Mouse (Mus musculus): Measurements from ENCODE around the gene Slc4a11. TPM values are rescaled to one million over a fixed set of nuclear protein-coding genes. Genes with fewer than 3 reads are reported as not detected.
A peak's percentile ranks its signal among the peaks of the same experiment; 100 is the strongest.

The Slc4a11 gene
- polyA plus RNA-seq, 1 experiment, result 13.6 TPM

DNA sequence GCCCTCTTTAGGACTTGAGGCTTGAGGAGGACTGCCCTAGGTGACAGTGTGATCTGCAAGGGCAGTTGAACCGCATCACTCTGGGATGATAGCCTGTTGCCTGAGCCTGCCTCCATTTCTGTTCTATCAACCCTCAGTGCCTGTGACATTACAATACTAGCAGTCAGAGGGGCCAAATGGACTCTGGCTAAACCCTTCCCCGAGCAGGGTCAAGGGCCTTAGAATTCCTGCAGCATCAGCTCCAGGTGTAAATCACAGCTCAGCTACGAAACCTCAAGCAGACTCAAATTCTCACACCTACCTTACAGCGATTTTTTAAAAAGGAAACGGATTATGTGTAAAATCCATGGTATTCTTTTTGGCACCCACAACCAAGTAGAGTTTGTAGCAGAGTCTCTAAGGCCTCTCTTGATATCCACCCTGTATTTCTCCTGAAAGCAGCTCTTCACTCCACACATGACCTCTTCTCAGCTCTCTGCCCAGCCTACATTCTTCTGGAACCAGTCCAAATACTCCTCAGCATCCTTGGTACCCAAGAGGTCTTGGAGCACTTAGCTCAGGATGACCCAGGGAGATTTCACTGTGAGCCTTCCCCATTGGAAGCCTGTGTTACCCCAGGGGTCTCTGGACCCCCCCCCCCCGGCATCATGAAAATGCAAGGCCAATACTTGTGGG is 55.8 kb downstream of the Slc4a11 start:
- no peak for DNase-seq
- TF ChIP-seq CTCF (IDR thresholded peaks at IDR 0.05; ENCODE audit: borderline replicate concordance, control insufficient read depth, extremely low read depth, insufficient read depth, low read length, poor library complexity) (no peak), POLR2A (IDR thresholded peaks at IDR 0.05; ENCODE audit: control insufficient read depth, extremely low read depth, insufficient read depth, low read length, poor library complexity) (no peak)
- no peak overlapping the region for H3K27ac ChIP-seq (ENCODE audit: control insufficient read depth, insufficient read depth, low read length)
- H3K36me3 ChIP-seq (ENCODE audit: control insufficient read depth, insufficient read depth, low read length), result no peaks in the 10 kb centered on the region
- H3K4me1 ChIP-seq (replicated peaks; ENCODE audit: control insufficient read depth, insufficient read depth, low read length), result peaks cover 6% of the 10 kb centered on the region
- WGBS, result 85% methylated on average over 6 of the region's 6 CpGs
- no peaks in the 10 kb centered on the region for H3K27me3 ChIP-seq (ENCODE audit: control insufficient read depth, insufficient read depth, low read length)
- H3K4me3 ChIP-seq (ENCODE audit: control insufficient read depth, insufficient read depth, low read length), result no peak overlapping the region

- peaks cover 24% of the 10 kb centered on the region for H3K4me1 ChIP-seq (replicated peaks; ENCODE audit: control insufficient read depth, insufficient read depth, low read length)
- 97% methylated on average over 6 of the region's 6 CpGs for WGBS
- no peak overlapping the region for H3K27ac ChIP-seq (ENCODE audit: control insufficient read depth, insufficient read depth, low read length)
- TF ChIP-seq POLR2A (IDR thresholded peaks at IDR 0.05; ENCODE audit: control insufficient read depth, extremely low read depth, insufficient read depth, low read length, poor library complexity), result no peak
- TF ChIP-seq CTCF (IDR thresholded peaks at IDR 0.05; ENCODE audit: borderline replicate concordance, control insufficient read depth, extremely low read depth, insufficient read depth, low read length, poor library complexity), result no peak
- no peaks in the 10 kb centered on the region for H3K27me3 ChIP-seq (ENCODE audit: control insufficient read depth, insufficient read depth, low read length)
- H3K36me3 ChIP-seq (ENCODE audit: control insufficient read depth, insufficient read depth, low read length), result no peaks in the 10 kb centered on the region
- DNase-seq, result no peak
- H3K4me3 ChIP-seq (ENCODE audit: control insufficient read depth, insufficient read depth, low read length), result no peak overlapping the region
Measured at GRCm38 (mm10) chr2:130639276-130639675, 58.0 kb downstream of the Slc4a11 start.

DNA sequence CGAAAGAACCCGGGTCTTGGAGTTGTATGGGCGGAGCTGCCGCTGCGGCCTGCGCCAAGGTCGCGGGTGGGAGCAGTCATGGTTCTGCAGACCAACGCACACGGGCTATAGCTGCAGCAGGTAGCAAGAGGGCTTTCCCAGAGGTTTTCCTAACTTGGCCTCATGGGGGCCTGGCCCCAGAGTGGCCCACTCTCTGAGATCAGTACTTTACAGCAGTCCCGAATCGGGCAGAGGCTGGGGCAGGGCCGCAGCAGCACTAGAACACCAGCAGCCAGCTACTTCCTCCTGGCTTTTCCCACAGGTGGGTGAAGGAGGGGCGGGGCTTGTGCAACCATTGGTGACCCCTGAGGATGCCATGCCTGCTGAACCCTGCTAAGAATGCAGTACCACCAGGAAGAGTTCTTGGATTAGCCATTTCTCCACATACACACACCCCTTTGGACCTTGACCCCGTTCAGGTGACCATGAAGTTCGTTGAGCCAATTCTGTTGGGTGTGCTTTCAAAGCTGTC is 59.2 kb downstream of the Slc4a11 start:
- Histone ChIP-seq H3K27ac (ENCODE audit: control insufficient read depth, insufficient read depth, low read length) (no peak overlapping the region), H3K4me1 (replicated peaks; ENCODE audit: control insufficient read depth, insufficient read depth, low read length) (peaks cover 28% of the 10 kb centered on the region), H3K27me3 (ENCODE audit: control insufficient read depth, insufficient read depth, low read length) (no peaks in the 10 kb centered on the region), H3K36me3 (ENCODE audit: control insufficient read depth, insufficient read depth, low read length) (no peaks in the 10 kb centered on the region), H3K4me3 (ENCODE audit: control insufficient read depth, insufficient read depth, low read length) (no peak overlapping the region)
- no peak for TF ChIP-seq POLR2A (IDR thresholded peaks at IDR 0.05; ENCODE audit: control insufficient read depth, extremely low read depth, insufficient read depth, low read length, poor library complexity)
- no peak for TF ChIP-seq CTCF (IDR thresholded peaks at IDR 0.05; ENCODE audit: borderline replicate concordance, control insufficient read depth, extremely low read depth, insufficient read depth, low read length, poor library complexity)
- WGBS, result 67% methylated on average over 16 of the region's 16 CpGs
- no peak for DNase-seq

DNA sequence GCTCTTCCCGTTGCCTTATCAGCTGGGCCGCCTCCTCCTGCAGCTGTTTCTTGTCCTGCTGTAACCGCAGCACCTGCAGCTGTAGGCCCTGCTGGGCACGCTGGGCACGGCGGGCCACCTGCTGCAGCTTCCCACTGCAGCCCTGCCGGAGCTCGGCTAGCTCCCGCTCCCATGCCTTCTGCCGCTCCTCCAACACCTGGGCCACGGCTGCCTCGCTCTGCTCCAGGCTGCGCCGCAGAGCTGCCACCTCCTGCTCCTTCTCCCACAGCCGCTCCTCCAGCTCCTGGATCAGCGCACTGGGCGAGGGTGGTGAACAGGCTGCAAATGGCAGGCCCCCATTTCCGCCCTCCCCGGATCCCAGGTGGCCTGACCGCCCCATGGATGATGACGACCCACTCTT is 61.5 kb downstream of the Slc4a11 start:
- Histone ChIP-seq H3K27me3 (ENCODE audit: control insufficient read depth, insufficient read depth, low read length) (no peaks in the 10 kb centered on the region), H3K36me3 (ENCODE audit: control insufficient read depth, insufficient read depth, low read length) (no peaks in the 10 kb centered on the region), H3K27ac (ENCODE audit: control insufficient read depth, insufficient read depth, low read length) (no peak overlapping the region), H3K4me1 (replicated peaks; ENCODE audit: control insufficient read depth, insufficient read depth, low read length) (peaks cover 23% of the 10 kb centered on the region), H3K4me3 (ENCODE audit: control insufficient read depth, insufficient read depth, low read length) (peak overlapping the region; percentile 10)
- 0 out of 2 replicates have a peak, but pooled peaks have one; percentile 28 for TF ChIP-seq CTCF (IDR thresholded peaks at IDR 0.05; ENCODE audit: borderline replicate concordance, control insufficient read depth, extremely low read depth, insufficient read depth, low read length, poor library complexity)
- 0 out of 2 replicates have a peak, but pooled peaks have one; percentile 20 for TF ChIP-seq POLR2A (IDR thresholded peaks at IDR 0.05; ENCODE audit: control insufficient read depth, extremely low read depth, insufficient read depth, low read length, poor library complexity)
- DNase-seq, result peak; percentile 82
- WGBS, result 8% methylated on average over 21 of the region's 21 CpGs

GRCm38 (mm10) chr2:130634739-130635411 is 62.4 kb downstream of the Slc4a11 start:
- Histone ChIP-seq H3K27ac (ENCODE audit: control insufficient read depth, insufficient read depth, low read length) (no peak overlapping the region), H3K27me3 (ENCODE audit: control insufficient read depth, insufficient read depth, low read length) (no peaks in the 10 kb centered on the region), H3K36me3 (ENCODE audit: control insufficient read depth, insufficient read depth, low read length) (no peaks in the 10 kb centered on the region), H3K4me1 (replicated peaks; ENCODE audit: control insufficient read depth, insufficient read depth, low read length) (peaks cover 23% of the 10 kb centered on the region), H3K4me3 (ENCODE audit: control insufficient read depth, insufficient read depth, low read length) (peak overlapping the region; percentile 37)
- 5% methylated on average over 38 of the region's 38 CpGs for WGBS
- peak; percentile 30 for DNase-seq
- TF ChIP-seq CTCF (IDR thresholded peaks at IDR 0.05; ENCODE audit: borderline replicate concordance, control insufficient read depth, extremely low read depth, insufficient read depth, low read length, poor library complexity) (no peak), POLR2A (IDR thresholded peaks at IDR 0.05; ENCODE audit: control insufficient read depth, extremely low read depth, insufficient read depth, low read length, poor library complexity) (no peak)

Other genes starting within 250 kb of the Slc4a11 start
- gene Ptpra, start 247.2 kb downstream of the Slc4a11 start, polyA plus RNA-seq (2012; rRNA removed), result 109 and 113 TPM in 2 replicates
- gene Mrps26, start 133.8 kb downstream of the Slc4a11 start, polyA plus RNA-seq (2012; rRNA removed), result 112 and 117 TPM in 2 replicates
- gene Oxt, start 121.3 kb downstream of the Slc4a11 start, polyA plus RNA-seq (2012; rRNA removed), result 2.3 and 3.9 TPM in 2 replicates
- gene Avp, start 115.0 kb downstream of the Slc4a11 start, polyA plus RNA-seq (2012; rRNA removed), result 1.9 and 2.9 TPM in 2 replicates
- 3.7 and 4.3 TPM in 2 replicates for gene Fastkd5, start 67.5 kb downstream of the Slc4a11 start, polyA plus RNA-seq (2012; rRNA removed)
- gene Ubox5, start 67.5 kb downstream of the Slc4a11 start, polyA plus RNA-seq (2012; rRNA removed), result 10.7 and 11.8 TPM in 2 replicates
- 7.6 and 9.2 TPM in 2 replicates for gene Lzts3, start 54.7 kb downstream of the Slc4a11 start, polyA plus RNA-seq (2012; rRNA removed)
- 40.9 and 53.0 TPM in 2 replicates for gene Ddrgk1, start 32.9 kb downstream of the Slc4a11 start, polyA plus RNA-seq (2012; rRNA removed)
- gene Itpa, start 29.9 kb downstream of the Slc4a11 start, polyA plus RNA-seq (2012; rRNA removed), result 42.9 and 43.3 TPM in 2 replicates
- gene 4930402H24Rik, start 208.9 kb upstream of the Slc4a11 start, polyA plus RNA-seq (2012; rRNA removed), result 27.6 and 35.2 TPM in 2 replicates
- gene Atrn, start 209.0 kb upstream of the Slc4a11 start, polyA plus RNA-seq (2012; rRNA removed), result 14.0 and 14.2 TPM in 2 replicates

All from thymus, adult 2 months (tissue).